Mouse (Mus musculus): ENCODE measurements around the gene Trib2.

The Trib2 gene

GRCm38 (mm10) chr12:15816740-15817178, at the start of gene Trib2:
TSS of gene Trib2 (minus strand) at chr12:15816922.
- in situ Hi-C loops (cut with MboI; ENCODE audit: low pct_unique_long_range_greater_than_20kb in 1 of 2, low sequenced_read_pairs in 2 of 2, unreplicated experiment in 1 of 2) = no loop called here

DNA sequence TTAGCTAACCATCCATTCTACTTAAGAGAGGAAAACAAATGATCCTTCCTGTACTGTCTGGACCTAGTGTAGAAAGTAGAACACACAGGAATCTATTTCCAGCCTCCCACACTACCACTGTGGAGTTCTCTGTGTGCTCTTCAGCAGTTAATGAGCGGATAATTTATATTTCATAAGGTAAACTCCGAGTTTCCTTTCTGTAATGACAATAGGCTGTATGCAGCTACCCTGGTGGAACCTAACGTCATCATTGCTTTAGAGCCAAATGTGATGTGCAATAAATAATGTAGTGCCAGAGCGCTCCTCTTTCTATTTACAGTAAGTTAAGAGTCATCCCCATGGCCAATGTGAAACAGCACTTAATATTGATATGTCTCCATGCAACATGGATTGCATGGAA, 41.3 kb upstream of the Trib2 start:
- in situ Hi-C loops (cut with MboI; ENCODE audit: low pct_unique_long_range_greater_than_20kb in 1 of 2, low sequenced_read_pairs in 2 of 2, unreplicated experiment in 1 of 2) = no loop called here

GRCm38 (mm10) chr12:15855891-15856290, 39.2 kb upstream of the Trib2 start:
- in situ Hi-C loops (cut with MboI; ENCODE audit: low pct_unique_long_range_greater_than_20kb in 1 of 2, low sequenced_read_pairs in 2 of 2, unreplicated experiment in 1 of 2) = no loop called here

GRCm38 (mm10) chr12:15852781-15853180, 36.1 kb upstream of the Trib2 start:
- in situ Hi-C loops (cut with MboI; ENCODE audit: low pct_unique_long_range_greater_than_20kb in 1 of 2, low sequenced_read_pairs in 2 of 2, unreplicated experiment in 1 of 2) = no loop called here

GRCm38 (mm10) chr12:15852031-15852430, 35.3 kb upstream of the Trib2 start:
- in situ Hi-C loops (cut with MboI; ENCODE audit: low pct_unique_long_range_greater_than_20kb in 1 of 2, low sequenced_read_pairs in 2 of 2, unreplicated experiment in 1 of 2) = no loop called here

DNA sequence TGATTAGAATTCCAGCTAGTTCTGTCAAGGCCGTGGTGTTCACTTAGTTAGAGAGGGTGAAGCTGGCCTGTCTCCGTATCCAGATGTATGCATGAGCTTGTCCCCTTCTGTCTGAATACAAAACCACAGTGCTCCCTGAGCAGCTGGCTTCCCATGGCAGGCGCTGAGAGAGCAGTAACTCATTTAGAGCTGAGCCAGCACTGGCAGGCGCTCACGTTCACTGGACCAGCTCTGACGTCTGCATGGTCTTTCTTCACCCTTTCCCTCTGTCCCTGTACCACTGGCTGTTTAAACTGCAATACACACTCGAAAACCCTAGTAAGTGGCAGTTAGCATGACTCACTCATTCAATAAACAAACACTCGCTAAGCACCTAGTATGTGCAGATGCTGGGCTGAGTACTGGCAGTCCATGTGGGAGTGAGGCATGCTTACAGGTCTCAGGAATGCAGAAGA, 33.7 kb upstream of the Trib2 start:
- in situ Hi-C loops (cut with MboI; ENCODE audit: low pct_unique_long_range_greater_than_20kb in 1 of 2, low sequenced_read_pairs in 2 of 2, unreplicated experiment in 1 of 2) = no loop called here

DNA sequence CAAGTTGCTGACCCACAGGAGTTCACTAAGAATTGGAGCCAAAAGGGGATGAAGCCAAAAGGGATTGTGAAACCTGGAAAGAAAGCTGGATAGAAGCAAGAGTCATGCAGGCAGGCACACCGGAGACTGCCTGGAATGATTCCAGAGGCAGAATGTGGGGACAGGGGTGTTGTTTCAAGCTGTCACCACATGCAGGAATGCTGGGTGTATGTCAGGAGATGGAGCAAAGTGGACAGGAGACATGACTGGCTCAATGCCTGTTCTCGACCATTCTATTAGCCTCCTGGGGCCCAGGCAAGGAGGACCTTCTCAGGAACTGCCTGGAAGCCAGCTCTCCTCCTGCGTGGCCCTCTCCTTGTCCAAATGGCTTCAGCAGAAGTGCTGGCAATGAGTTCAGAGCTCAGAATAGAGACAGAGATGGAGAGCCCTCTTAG, 33.2 kb upstream of the Trib2 start:
- in situ Hi-C loops (cut with MboI; ENCODE audit: low pct_unique_long_range_greater_than_20kb in 1 of 2, low sequenced_read_pairs in 2 of 2, unreplicated experiment in 1 of 2) = no loop called here

GRCm38 (mm10) chr12:15848391-15848790, 31.7 kb upstream of the Trib2 start:
- in situ Hi-C loops (cut with MboI; ENCODE audit: low pct_unique_long_range_greater_than_20kb in 1 of 2, low sequenced_read_pairs in 2 of 2, unreplicated experiment in 1 of 2) = no loop called here

- in situ Hi-C loops (cut with MboI; ENCODE audit: low pct_unique_long_range_greater_than_20kb in 1 of 2, low sequenced_read_pairs in 2 of 2, unreplicated experiment in 1 of 2) = no loop called here
These were observed 28.0 kb upstream of the Trib2 start for GRCm38 (mm10) chr12:15844701-15845100.

GRCm38 (mm10) chr12:15840864-15841557, 24.3 kb upstream of the Trib2 start:
- in situ Hi-C loops (cut with MboI; ENCODE audit: low pct_unique_long_range_greater_than_20kb in 1 of 2, low sequenced_read_pairs in 2 of 2, unreplicated experiment in 1 of 2) = no loop called here

GRCm38 (mm10) chr12:15838201-15838600, 21.5 kb upstream of the Trib2 start:
- in situ Hi-C loops (cut with MboI; ENCODE audit: low pct_unique_long_range_greater_than_20kb in 1 of 2, low sequenced_read_pairs in 2 of 2, unreplicated experiment in 1 of 2) = no loop called here

DNA sequence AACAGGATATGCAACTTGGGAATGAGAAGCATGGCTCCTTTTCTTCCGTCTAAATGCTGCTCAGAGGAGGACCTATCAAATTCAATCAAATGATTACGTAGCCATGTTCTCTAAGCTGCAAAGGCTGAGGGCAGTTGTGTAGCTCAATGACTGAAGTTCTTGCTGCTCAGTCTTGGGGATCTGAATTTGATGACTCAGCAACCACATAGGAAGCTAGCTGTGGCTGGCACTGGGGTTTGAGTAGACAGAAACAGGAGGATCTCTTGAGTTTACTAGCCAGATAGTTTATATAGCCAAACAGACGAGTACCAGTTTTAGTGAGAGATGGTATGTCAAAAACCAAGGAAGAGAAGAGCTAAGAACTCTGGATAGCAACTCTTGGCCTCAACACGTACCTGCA, 20.8 kb upstream of the Trib2 start:
- in situ Hi-C loops (cut with MboI; ENCODE audit: low pct_unique_long_range_greater_than_20kb in 1 of 2, low sequenced_read_pairs in 2 of 2, unreplicated experiment in 1 of 2) = no loop called here

GRCm38 (mm10) chr12:15832674-15833052, 15.9 kb upstream of the Trib2 start:
- in situ Hi-C loops (cut with MboI; ENCODE audit: low pct_unique_long_range_greater_than_20kb in 1 of 2, low sequenced_read_pairs in 2 of 2, unreplicated experiment in 1 of 2) = no loop called here

DNA sequence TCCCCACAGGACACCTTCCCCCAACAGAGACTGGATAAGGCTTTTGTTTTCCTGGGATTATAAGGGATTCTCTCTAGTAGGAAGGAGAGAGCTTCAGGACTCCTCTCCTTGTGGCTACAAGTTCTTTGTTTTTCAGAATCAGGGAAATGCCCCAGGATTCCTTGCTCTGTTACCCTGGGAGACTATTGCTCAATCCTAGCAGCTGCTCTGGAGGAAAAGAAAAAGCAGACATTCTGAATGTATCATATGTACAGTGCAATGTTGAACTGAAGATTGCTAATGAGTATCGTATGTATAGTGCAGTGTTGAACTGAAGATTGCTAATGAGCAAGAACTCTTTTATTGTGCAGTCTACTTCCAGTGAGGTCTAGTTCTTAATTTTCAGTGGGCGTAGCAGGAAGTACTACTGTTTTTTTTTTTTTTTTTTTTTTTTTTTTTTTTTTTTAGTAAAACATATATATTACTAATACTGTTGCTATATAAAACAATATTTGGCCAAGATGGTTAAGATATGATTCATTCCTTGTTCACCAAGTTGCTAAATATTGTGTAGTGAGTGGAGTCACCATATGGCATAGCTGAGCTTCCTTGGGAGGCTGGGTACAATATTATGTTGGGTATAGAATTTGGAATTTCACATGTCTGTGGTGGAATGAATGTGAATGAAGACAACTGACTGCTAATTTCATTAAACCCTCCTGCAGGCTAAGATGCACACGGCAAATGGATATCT, 15.4 kb upstream of the Trib2 start:
- in situ Hi-C loops (cut with MboI; ENCODE audit: low pct_unique_long_range_greater_than_20kb in 1 of 2, low sequenced_read_pairs in 2 of 2, unreplicated experiment in 1 of 2) = no loop called here

GRCm38 (mm10) chr12:15830750-15831149, 14.0 kb upstream of the Trib2 start:
- in situ Hi-C loops (cut with MboI; ENCODE audit: low pct_unique_long_range_greater_than_20kb in 1 of 2, low sequenced_read_pairs in 2 of 2, unreplicated experiment in 1 of 2) = no loop called here

DNA sequence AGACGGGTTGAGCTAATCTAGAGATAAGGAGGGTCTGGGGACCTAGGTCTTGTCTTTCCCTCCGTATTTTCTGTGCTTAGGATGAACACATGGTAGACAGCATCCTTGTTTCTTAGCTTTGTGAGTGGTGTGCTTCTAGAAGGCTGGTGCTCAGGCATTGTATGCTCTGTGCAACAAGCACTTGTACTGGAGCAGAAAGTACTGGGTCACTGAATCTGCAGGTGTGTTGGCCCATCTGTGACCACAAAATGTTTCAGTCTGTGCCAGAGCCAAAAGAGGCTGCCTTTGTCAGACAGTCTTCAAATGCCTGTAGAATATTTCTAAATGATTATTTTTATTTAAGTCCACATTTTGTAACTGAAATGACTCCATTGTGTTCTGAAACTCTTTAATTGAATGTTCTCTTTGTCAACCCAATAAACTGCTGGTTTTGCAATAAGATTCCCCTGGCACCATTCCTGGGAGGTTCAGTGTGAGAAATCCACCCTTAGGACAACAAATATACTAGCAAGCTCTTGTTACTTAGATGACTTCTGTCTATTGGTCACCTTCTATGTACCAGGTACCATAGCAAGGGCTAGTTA, 12.2 kb upstream of the Trib2 start:
- in situ Hi-C loops (cut with MboI; ENCODE audit: low pct_unique_long_range_greater_than_20kb in 1 of 2, low sequenced_read_pairs in 2 of 2, unreplicated experiment in 1 of 2) = no loop called here

DNA sequence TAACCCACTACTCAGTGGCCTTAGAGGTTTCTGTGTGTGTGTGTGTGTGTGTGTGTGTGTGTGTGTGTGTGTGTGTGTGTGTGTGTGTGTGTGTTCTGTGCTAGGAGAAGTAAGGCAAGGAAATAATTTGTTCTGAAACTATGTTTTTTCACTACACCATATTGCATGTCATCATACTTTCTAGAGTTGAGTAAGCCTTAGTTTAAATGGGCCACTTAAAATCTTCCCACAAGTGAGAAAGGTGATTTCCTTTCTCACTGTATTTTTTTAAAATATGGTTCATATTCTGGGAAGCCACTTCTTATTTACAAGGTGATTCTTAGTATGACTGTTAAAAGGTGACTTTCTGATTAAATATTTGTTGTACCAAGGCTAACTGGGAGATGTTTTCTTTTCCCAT, 4.3 kb upstream of the Trib2 start:
- in situ Hi-C loops (cut with MboI; ENCODE audit: low pct_unique_long_range_greater_than_20kb in 1 of 2, low sequenced_read_pairs in 2 of 2, unreplicated experiment in 1 of 2) = no loop called here

- in situ Hi-C loops (cut with MboI; ENCODE audit: low pct_unique_long_range_greater_than_20kb in 1 of 2, low sequenced_read_pairs in 2 of 2, unreplicated experiment in 1 of 2) = no loop called here
These were observed 643 bp upstream of the Trib2 start for GRCm38 (mm10) chr12:15817365-15817764.

DNA sequence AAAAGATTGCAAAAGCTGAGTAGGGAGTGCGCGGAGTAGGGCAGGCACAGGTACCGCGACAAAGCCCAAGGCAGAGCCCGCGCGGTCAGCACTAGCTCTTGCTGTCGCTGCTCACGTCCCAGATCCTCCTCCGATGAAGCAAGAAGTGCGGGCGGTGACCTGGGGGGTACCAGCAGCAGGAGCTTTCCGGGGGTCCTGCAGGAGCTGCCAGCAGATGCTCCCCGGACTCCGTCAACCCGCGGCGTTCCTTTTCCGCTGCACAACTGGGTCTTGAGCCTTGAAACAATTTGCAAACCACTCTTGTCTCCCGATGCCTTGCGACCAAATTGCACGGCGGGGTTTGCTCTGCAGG, 492 bp downstream of the Trib2 start:
- in situ Hi-C loops (cut with MboI; ENCODE audit: low pct_unique_long_range_greater_than_20kb in 1 of 2, low sequenced_read_pairs in 2 of 2, unreplicated experiment in 1 of 2) = no loop called here
